Mouse (Mus musculus) hindbrain, embryonic 12.5 days (tissue): ENCODE measurements at regions not wholly inside any gene's neighbourhood (a gene's known extent, or its start where the extent isn't known, plus 50 kb on each side); places are given as distances from the start of the nearest gene placed in this dataset.
A peak's percentile ranks its signal among the peaks of the same experiment; 100 is the strongest.

Experiments
- ATAC-seq: fragments of 200-750 bp; cut with Nextera tagmentation; 2 replicates; pipeline ENCODE4 v1.8.0; 2017; ENCODE audit warnings: moderate TSS enrichment; ENCODE audit not compliant: low FRiP score
- H3K27ac ChIP-seq: fragments of 300-500 bp; sonication (generic); 2 replicates; pipeline ENCODE4 v1.5.1; 2016; ENCODE audit warnings: mild to moderate bottlenecking
- H3K27me3 ChIP-seq: fragments of 300-500 bp; sonication (generic); 2 replicates; pipeline ENCODE4 v1.6.1; 2016; ENCODE audit warnings: mild to moderate bottlenecking
- H3K36me3 ChIP-seq: fragments of 300-500 bp; sonication (generic); 2 replicates; pipeline ENCODE4 v1.6.1; 2016; ENCODE audit warnings: mild to moderate bottlenecking
- H3K4me1 ChIP-seq: fragments of 300-500 bp; sonication (generic); 2 replicates; pipeline ENCODE4 v1.6.1; 2016
- H3K4me2 ChIP-seq: fragments of 300-500 bp; sonication (generic); replicated peaks from 2 replicates; pipeline ENCODE4 v1.6.1; 2016; ENCODE audit warnings: mild to moderate bottlenecking
- H3K4me3 ChIP-seq: fragments of 300-500 bp; sonication (generic); 2 replicates; pipeline ENCODE4 v1.5.1; 2016; ENCODE audit warnings: mild to moderate bottlenecking
- H3K9ac ChIP-seq: fragments of 300-500 bp; sonication (generic); 2 replicates; pipeline ENCODE4 v1.6.1; 2016; ENCODE audit warnings: mild to moderate bottlenecking, moderate library complexity
- H3K9me3 ChIP-seq: fragments of 300-500 bp; sonication (generic); replicated peaks from 2 replicates; pipeline ENCODE4 v1.6.1; 2016; ENCODE audit warnings: mild to moderate bottlenecking
- WGBS: fragments of 180-500 bp; shearing (Covaris S2); methylation state at CpG from one replicate; pipeline ENCODE4 v1.1.7; 2016; 5-methylcytosine and 5-hydroxymethylcytosine counted together

- H3K9me3 ChIP-seq = no peaks in the 10 kb centered on the region
- WGBS = 56% methylated on average over 10 of the region's 10 CpGs
- no peaks in the 10 kb centered on the region for H3K36me3 ChIP-seq
- H3K27ac ChIP-seq = no peak overlapping the region
- peaks cover 7% of the 10 kb centered on the region; the same call in 1 of the 2 replicates for H3K4me1 ChIP-seq
- no peak overlapping the region for H3K4me3 ChIP-seq
- H3K9ac ChIP-seq = no peak overlapping the region
- H3K4me2 ChIP-seq = no peak overlapping the region
- H3K27me3 ChIP-seq = no peaks in the 10 kb centered on the region; the same call in 1 of the 2 replicates
- no peak for ATAC-seq
Observed at GRCm38 (mm10) chr4:152731082-152731720, 253.5 kb upstream of the Kcnab2 start.

- H3K4me2 ChIP-seq = no peak overlapping the region
- H3K4me1 ChIP-seq = peaks cover 25% of the 10 kb centered on the region
- no peaks in the 10 kb centered on the region; the same call in 1 of the 2 replicates for H3K27me3 ChIP-seq
- WGBS = 91% methylated on average over 6 of the region's 6 CpGs
- H3K9me3 ChIP-seq = no peaks in the 10 kb centered on the region
- H3K27ac ChIP-seq = no peak overlapping the region
- no peak overlapping the region for H3K4me3 ChIP-seq
- no peaks in the 10 kb centered on the region for H3K36me3 ChIP-seq
- H3K9ac ChIP-seq = no peak overlapping the region
- no peak for ATAC-seq
Observed at GRCm38 (mm10) chr4:152729421-152729820, 251.8 kb upstream of the Kcnab2 start.

GRCm38 (mm10) chr4:152725881-152726280 lies 248.2 kb upstream of the Kcnab2 start:
- Histone ChIP-seq H3K36me3 (no peaks in the 10 kb centered on the region), H3K27ac (no peak overlapping the region), H3K4me1 (peaks cover 28% of the 10 kb centered on the region), H3K9ac (no peak overlapping the region), H3K27me3 (no peaks in the 10 kb centered on the region; the same call in 1 of the 2 replicates), H3K4me2 (no peak overlapping the region), H3K4me3 (no peak overlapping the region), H3K9me3 (no peaks in the 10 kb centered on the region)
- 35% methylated on average over 5 of the region's 5 CpGs for WGBS
- no peak; the same call in 1 of the 2 replicates for ATAC-seq

- no peak overlapping the region for H3K4me2 ChIP-seq
- no peaks in the 10 kb centered on the region; the same call in 1 of the 2 replicates for H3K27me3 ChIP-seq
- H3K4me3 ChIP-seq = no peak overlapping the region
- no peaks in the 10 kb centered on the region for H3K36me3 ChIP-seq
- no peak overlapping the region for H3K27ac ChIP-seq
- WGBS = 46% methylated on average over 6 of the region's 6 CpGs
- peaks cover 26% of the 10 kb centered on the region for H3K4me1 ChIP-seq
- ATAC-seq = no peak
- no peaks in the 10 kb centered on the region for H3K9me3 ChIP-seq
- no peak overlapping the region for H3K9ac ChIP-seq
Observed at GRCm38 (mm10) chr4:152725423-152725822, 247.8 kb upstream of the Kcnab2 start.

GRCm38 (mm10) chr4:152724741-152725140 lies 247.1 kb upstream of the Kcnab2 start:
- Histone ChIP-seq H3K4me3 (no peak overlapping the region), H3K9ac (no peak overlapping the region), H3K27me3 (no peaks in the 10 kb centered on the region; the same call in 1 of the 2 replicates), H3K9me3 (no peaks in the 10 kb centered on the region), H3K27ac (no peak overlapping the region), H3K4me1 (peaks cover 26% of the 10 kb centered on the region), H3K4me2 (no peak overlapping the region), H3K36me3 (no peaks in the 10 kb centered on the region)
- no peak for ATAC-seq
- WGBS = 68% methylated on average over 7 of the region's 7 CpGs

GRCm38 (mm10) chr4:152724026-152724425 lies 246.4 kb upstream of the Kcnab2 start:
- Histone ChIP-seq H3K9ac (no peak overlapping the region), H3K27me3 (no peaks in the 10 kb centered on the region; the same call in 1 of the 2 replicates), H3K4me3 (no peak overlapping the region), H3K36me3 (no peaks in the 10 kb centered on the region), H3K4me1 (peaks cover 26% of the 10 kb centered on the region), H3K9me3 (no peaks in the 10 kb centered on the region), H3K27ac (no peak overlapping the region), H3K4me2 (no peak overlapping the region)
- 77% methylated on average over 10 of the region's 10 CpGs for WGBS
- ATAC-seq = no peak

- peaks cover 19% of the 10 kb centered on the region for H3K4me1 ChIP-seq
- 91% methylated on average over 8 of the region's 8 CpGs for WGBS
- no peak overlapping the region for H3K9ac ChIP-seq
- H3K9me3 ChIP-seq = no peaks in the 10 kb centered on the region
- H3K27me3 ChIP-seq = no peaks in the 10 kb centered on the region
- no peak overlapping the region for H3K27ac ChIP-seq
- no peak for ATAC-seq
- no peak overlapping the region for H3K4me3 ChIP-seq
- H3K36me3 ChIP-seq = no peaks in the 10 kb centered on the region
- no peak overlapping the region for H3K4me2 ChIP-seq
Observed at GRCm38 (mm10) chr4:152720528-152720927, 242.9 kb upstream of the Kcnab2 start.

GRCm38 (mm10) chr4:152719416-152720127 lies 241.9 kb upstream of the Kcnab2 start:
- peaks cover 10% of the 10 kb centered on the region for H3K4me1 ChIP-seq
- no peak overlapping the region for H3K4me2 ChIP-seq
- no peak overlapping the region for H3K9ac ChIP-seq
- H3K36me3 ChIP-seq = no peaks in the 10 kb centered on the region
- H3K9me3 ChIP-seq = no peaks in the 10 kb centered on the region
- H3K27me3 ChIP-seq = no peaks in the 10 kb centered on the region
- ATAC-seq = no peak
- no peak overlapping the region for H3K4me3 ChIP-seq
- 77% methylated on average over 15 of the region's 15 CpGs for WGBS
- no peak overlapping the region for H3K27ac ChIP-seq

GRCm38 (mm10) chr4:152710339-152710738 lies 232.7 kb upstream of the Kcnab2 start:
- Histone ChIP-seq H3K9ac (no peak overlapping the region), H3K36me3 (no peaks in the 10 kb centered on the region), H3K4me1 (no peaks in the 10 kb centered on the region), H3K9me3 (no peaks in the 10 kb centered on the region), H3K4me3 (no peak overlapping the region), H3K27ac (no peak overlapping the region), H3K27me3 (no peaks in the 10 kb centered on the region), H3K4me2 (no peak overlapping the region)
- WGBS = 90% methylated on average over 5 of the region's 5 CpGs
- no peak for ATAC-seq

- no peaks in the 10 kb centered on the region for H3K27me3 ChIP-seq
- no peaks in the 10 kb centered on the region for H3K36me3 ChIP-seq
- ATAC-seq = no peak
- H3K4me3 ChIP-seq = no peak overlapping the region
- H3K27ac ChIP-seq = no peak overlapping the region
- no peak overlapping the region for H3K9ac ChIP-seq
- 79% methylated on average over 7 of the region's 7 CpGs for WGBS
- H3K4me1 ChIP-seq = peaks cover 28% of the 10 kb centered on the region
- no peaks in the 10 kb centered on the region; the same call in 1 of the 2 replicates for H3K9me3 ChIP-seq
- no peak overlapping the region for H3K4me2 ChIP-seq
Observed at GRCm38 (mm10) chr4:152700217-152700616, 222.5 kb upstream of the Kcnab2 start.

GRCm38 (mm10) chr4:152697247-152697960 lies 219.7 kb upstream of the Kcnab2 start:
- Histone ChIP-seq H3K36me3 (no peaks in the 10 kb centered on the region), H3K4me1 (peaks cover 37% of the 10 kb centered on the region), H3K4me2 (peak overlapping the region; percentile 23), H3K4me3 (no peak overlapping the region), H3K27ac (peak overlapping the region; percentile 82), H3K27me3 (no peaks in the 10 kb centered on the region), H3K9me3 (no peaks in the 10 kb centered on the region; the same call in 1 of the 2 replicates), H3K9ac (peak overlapping the region; percentile 19; the same call in 1 of the 2 replicates)
- ATAC-seq = peak; percentile 73
- WGBS = 30% methylated on average over 22 of the region's 22 CpGs

GRCm38 (mm10) chr4:152691735-152692134 lies 214.1 kb upstream of the Kcnab2 start:
- Histone ChIP-seq H3K9ac (no peak overlapping the region), H3K27ac (no peak overlapping the region), H3K4me2 (no peak overlapping the region), H3K36me3 (no peaks in the 10 kb centered on the region), H3K4me1 (peaks cover 14% of the 10 kb centered on the region), H3K4me3 (no peak overlapping the region), H3K27me3 (no peaks in the 10 kb centered on the region), H3K9me3 (no peaks in the 10 kb centered on the region)
- 44% methylated on average over 12 of the region's 12 CpGs for WGBS
- ATAC-seq = no peak
